Mouse (Mus musculus) left cerebral cortex, adult 18-20 months (tissue): ENCODE data around the gene Trim67. TPM values are rescaled to one million over a fixed set of nuclear protein-coding genes. Genes with fewer than 3 reads are reported as not detected.

Experiments
- DNase-seq, 2 experiments: peaks; one replicate each; pipeline ENCODE4 v3.0.0; 2021 to 2022; ENCODE audit warnings: low spot score in 2 of 2, mixed read lengths in 1 of 2
- total RNA-seq, 2 experiments: library from RNA; stranded (reverse); gene quantifications; 2 replicates each; pipeline ENCODE4 v1.2.3; 2021

Gene Trim67
- total RNA-seq, 2 experiments from 2014 or later = 1.5 to 2.2 TPM

DNA sequence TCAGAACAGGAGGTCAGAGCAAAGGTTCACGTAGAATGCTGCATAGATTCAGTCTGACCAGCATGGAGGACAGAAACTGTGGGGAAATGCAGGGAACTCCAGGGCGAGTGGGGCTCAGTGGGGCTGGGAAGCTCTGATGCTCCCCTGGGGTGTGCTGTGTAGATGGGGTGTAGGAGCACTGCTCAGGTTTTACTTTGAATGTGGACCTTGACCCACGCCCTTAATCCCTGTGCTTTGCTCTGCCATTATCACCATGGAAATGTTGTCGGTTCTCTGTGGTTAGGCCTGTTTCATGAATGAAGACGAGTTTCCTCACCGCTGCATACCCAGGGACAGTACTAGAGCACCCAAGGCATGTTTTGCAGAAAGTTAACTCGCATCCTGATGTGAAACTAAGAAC is 78.6 kb downstream of the Trim67 start:
- DNase-seq = no peak

DNA sequence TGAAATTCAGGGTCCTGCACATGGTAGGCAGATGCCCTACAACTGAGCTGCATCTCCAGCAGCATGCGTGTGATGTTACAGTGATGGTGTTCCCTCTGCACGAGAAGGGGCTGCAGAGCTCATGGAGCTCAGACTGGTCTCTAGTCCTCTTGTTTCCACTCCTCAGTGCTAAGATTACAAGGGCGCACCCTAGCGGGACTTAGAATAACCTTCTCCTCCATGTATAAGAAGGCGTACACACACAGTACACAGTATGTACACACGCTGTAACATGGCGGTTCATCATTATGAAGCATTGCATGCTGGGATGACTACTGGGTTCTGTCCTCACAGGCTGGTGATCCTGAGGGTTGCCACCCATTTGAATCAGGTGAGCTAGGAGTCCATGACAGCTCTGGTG is 79.2 kb downstream of the Trim67 start:
- no peak for DNase-seq

DNA sequence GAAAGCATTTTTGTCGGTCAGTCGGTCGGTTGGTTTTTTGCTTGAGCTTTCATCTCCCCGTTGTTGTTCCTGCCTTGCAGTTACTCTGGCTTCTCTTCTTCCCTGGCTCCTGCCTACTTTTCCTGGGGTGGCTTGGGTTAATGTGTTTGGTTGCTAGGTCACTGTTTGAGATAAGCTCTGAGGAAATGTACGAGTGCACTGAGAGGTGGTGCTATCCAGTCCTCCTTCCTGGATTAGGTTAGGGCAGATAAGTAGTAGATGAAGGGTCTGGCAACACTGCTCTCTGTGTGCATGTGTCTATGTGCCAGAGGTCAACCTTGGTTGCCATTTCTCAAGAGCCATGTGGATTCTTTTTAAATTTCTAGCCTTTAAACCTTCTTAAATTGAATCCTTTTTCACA is 79.8 kb downstream of the Trim67 start:
- DNase-seq = no peak

DNA sequence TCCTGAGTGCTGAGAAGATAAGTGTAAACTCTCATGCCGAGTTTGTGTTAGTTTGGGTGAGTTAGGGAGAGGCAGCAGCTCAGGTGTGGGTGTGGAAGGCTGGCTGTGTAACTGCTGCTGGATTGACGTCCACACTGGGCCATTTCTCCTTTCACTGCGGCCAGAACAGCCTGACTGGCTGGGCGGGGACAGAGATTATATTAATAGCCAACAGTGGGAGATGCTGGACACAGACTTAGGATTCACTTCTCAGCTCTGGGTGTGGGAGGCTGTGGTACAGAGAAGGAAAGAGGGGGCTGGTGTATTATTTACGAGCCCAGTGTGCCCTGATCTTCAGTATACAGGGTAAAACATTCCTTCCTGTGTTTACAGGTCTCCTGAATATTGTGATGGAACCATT is 85.2 kb downstream of the Trim67 start:
- peak in 1 of 2 experiments; percentile 15 for DNase-seq

DNA sequence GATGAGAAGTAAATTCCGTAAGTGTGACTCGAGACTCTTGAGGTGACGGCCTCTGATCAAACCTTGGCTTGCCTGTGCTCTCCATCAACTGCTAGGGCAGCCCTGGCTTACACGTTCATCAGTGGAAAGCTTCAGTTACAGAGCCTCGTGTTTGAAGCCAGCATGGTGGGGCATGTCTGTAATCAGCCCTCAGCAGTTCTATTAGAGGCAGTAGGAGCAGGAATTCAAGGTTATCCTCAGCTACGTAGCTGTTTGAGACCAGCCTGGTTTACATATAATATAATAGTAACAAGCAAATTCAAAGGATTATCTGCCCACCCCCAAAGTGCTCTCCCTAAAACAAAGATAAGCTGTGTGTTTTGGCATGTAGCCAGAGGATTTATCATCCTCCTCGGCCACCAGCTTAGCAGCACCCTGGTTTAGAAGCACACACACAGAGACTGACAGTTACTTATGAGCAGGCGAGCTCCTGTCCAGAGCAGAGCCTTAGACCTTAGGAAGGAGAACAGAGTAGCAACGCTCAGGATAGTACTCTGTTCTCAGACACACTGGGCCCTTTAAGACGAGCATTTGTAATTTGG is 86.1 kb downstream of the Trim67 start:
- DNase-seq = no peak

Other genes with a start within 250 kb of the Trim67 start
- gene Agt, start 223.4 kb upstream of the Trim67 start, total RNA-seq = 10 to 100 TPM; 13.2 to 14.8 TPM
- gene Capn9, start 217.0 kb upstream of the Trim67 start, total RNA-seq = not detected
- 10 to 100 TPM; 56.4 to 66.5 TPM for gene 2310022B05Rik, start 129.7 kb upstream of the Trim67 start, total RNA-seq
- 10 to 100 TPM; 36.7 to 38.6 TPM for gene Ttc13, start 71.1 kb upstream of the Trim67 start, total RNA-seq
- 10 to 100 TPM; 10.3 to 12.8 TPM for gene Arv1, start 71.0 kb upstream of the Trim67 start, total RNA-seq
- under 1 TPM; 0.49 to 0.53 TPM for gene Fam89a, start 41.3 kb upstream of the Trim67 start, total RNA-seq
- gene Gnpat, start 69.9 kb downstream of the Trim67 start, total RNA-seq = 10 to 100 TPM; 57.4 to 63.2 TPM
- 10 to 100 TPM; 19.5 to 23.3 TPM for gene 2810004N23Rik, start 70.0 kb downstream of the Trim67 start, total RNA-seq
- 10 to 100 TPM; 33.4 to 34.2 TPM for gene Exoc8, start 104.6 kb downstream of the Trim67 start, total RNA-seq
- gene Sprtn, start 104.8 kb downstream of the Trim67 start, total RNA-seq = 10 to 100 TPM; 13.0 to 13.5 TPM
- gene Egln1, start 156.2 kb downstream of the Trim67 start, total RNA-seq = 10 to 100 TPM; 61.4 to 69.5 TPM
- gene Tsnax, start 219.9 kb downstream of the Trim67 start, total RNA-seq = 100 to 1,000 TPM; 181 to 182 TPM